Mouse (Mus musculus) right cerebral cortex, postnatal 10 days (tissue): Measurements from ENCODE around the gene Ypel5.

Experiments
- DNase-seq, 2 experiments: peaks; one replicate each; pipeline ENCODE4 v3.0.0; 2021; ENCODE audit warnings: low spot score in 2 of 2

Ypel5 gene

GRCm38 (mm10) chr17:72844393-72844792 is 8.1 kb downstream of the Ypel5 start:
- no peak for DNase-seq

- no peak for DNase-seq
These were observed 8.8 kb downstream of the Ypel5 start for GRCm38 (mm10) chr17:72844949-72845490.

- DNase-seq: no peak
These were observed 9.3 kb downstream of the Ypel5 start for GRCm38 (mm10) chr17:72845521-72845920.

GRCm38 (mm10) chr17:72855298-72855697 is 19.0 kb downstream of the Ypel5 start:
- DNase-seq: no peak

- peak; percentile 75 to 80 for DNase-seq
These were observed 21.7 kb downstream of the Ypel5 start for GRCm38 (mm10) chr17:72857677-72858633.

- DNase-seq: no peak
These were observed 27.0 kb downstream of the Ypel5 start for GRCm38 (mm10) chr17:72863226-72863625.

GRCm38 (mm10) chr17:72866624-72867245 is 30.5 kb downstream of the Ypel5 start:
- DNase-seq: no peak

GRCm38 (mm10) chr17:72868181-72868580 is 31.9 kb downstream of the Ypel5 start:
- DNase-seq: no peak

- DNase-seq: peak in 1 of 2 experiments; percentile 15
These were observed 42.7 kb downstream of the Ypel5 start for GRCm38 (mm10) chr17:72878979-72879378.

GRCm38 (mm10) chr17:72880156-72880555 is 43.9 kb downstream of the Ypel5 start:
- DNase-seq: no peak

GRCm38 (mm10) chr17:72881051-72881450 is 44.8 kb downstream of the Ypel5 start:
- peak in 1 of 2 experiments; percentile 9 for DNase-seq

- peak in 1 of 2 experiments; percentile 1 for DNase-seq
These were observed 45.6 kb downstream of the Ypel5 start for GRCm38 (mm10) chr17:72881804-72882203.

GRCm38 (mm10) chr17:72889556-72890397 is 53.5 kb downstream of the Ypel5 start:
- DNase-seq: peak; percentile 89 to 91

GRCm38 (mm10) chr17:72890398-72890898 is 54.2 kb downstream of the Ypel5 start:
- no peak for DNase-seq

GRCm38 (mm10) chr17:72891556-72891955 is 55.3 kb downstream of the Ypel5 start:
- DNase-seq: no peak

- peak in 1 of 2 experiments; percentile 14 for DNase-seq
These were observed 59.3 kb downstream of the Ypel5 start for GRCm38 (mm10) chr17:72895506-72895905.

GRCm38 (mm10) chr17:72897076-72897475 is 60.8 kb downstream of the Ypel5 start:
- DNase-seq: no peak

GRCm38 (mm10) chr17:72897961-72898360 is 61.7 kb downstream of the Ypel5 start:
- DNase-seq: no peak

GRCm38 (mm10) chr17:72898775-72899174 is 62.5 kb downstream of the Ypel5 start:
- DNase-seq: peak in 1 of 2 experiments; percentile 9
